Mouse (Mus musculus): Measurements from ENCODE around the gene Ino80e.
A peak's percentile ranks its signal among the peaks of the same experiment; 100 is the strongest.

Gene Ino80e

DNA sequence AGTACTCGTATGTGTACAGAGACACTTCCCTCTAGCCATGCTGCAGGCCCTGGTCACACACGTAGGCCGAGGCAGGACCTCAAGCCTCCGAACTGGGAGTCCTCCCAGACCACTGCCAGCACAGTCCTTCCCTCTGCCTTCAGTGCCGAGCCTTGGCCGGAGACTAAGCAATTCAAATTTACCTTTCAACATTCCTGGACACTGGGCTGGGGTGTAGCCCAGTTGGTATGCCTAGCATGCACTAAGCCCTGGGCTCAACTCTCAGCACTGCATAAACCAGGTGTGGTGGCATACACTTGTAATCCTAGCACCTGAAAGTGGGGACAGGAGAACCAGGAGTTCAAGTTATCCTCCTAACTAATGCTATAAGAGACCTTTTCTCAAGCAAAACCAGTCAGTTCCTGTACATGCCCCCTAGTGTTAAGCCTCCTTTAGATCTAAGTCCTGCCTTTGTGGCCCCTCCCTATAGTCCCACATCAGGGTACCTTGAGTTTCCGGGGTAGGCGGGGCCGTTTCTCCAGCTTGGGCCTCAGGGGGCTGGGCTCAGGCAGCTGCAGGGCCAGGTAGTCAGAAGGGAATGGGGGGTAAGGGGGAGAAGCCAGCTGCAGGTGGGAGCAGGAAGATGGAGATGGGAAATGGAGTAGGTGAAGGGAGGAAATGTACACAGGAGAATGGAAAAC, 5.3 kb downstream of the Ino80e start:
- no peak for DNase-seq (ENCODE audit: low spot score in 2 of 2)

DNA sequence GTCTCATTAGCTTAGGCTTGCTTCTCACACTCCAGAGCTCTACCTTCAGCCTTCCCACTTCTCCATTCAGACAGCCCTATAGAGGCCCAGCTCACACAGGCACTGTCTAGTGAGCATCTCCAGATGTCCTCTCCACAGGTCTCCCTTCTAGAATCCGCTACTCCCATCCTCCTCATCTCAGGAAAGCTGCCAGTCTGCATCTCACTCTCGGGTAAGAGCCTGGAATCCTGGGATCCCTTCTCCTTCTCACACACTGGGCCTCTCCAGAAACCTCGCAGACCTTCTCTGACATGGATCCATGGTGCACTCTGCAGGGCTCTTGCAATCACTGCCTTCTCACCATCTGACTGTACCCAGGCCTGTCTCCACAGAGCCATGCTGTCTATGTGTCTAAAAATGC, 6.5 kb downstream of the Ino80e start:
- DNase-seq (ENCODE audit: low spot score in 2 of 2), result no peak

DNA sequence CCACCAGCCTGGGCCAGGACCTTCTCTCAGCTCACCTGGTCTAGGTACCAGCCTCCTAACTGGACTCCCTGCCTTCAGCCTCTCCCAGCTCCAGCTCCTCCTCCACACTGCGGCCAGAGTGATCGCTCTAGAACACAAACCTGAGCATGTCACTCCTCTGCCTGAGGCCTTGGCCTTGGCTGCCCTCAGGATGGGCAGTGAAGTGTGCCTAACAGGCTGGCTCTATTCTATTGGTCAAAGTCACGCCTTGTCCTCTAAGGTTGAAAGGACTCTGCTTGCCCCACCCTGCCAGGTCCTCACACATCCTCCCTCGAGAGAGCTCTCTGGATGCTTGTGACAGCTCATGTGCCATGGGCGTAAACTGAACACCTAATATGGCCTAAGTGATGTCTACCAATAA, 8.7 kb downstream of the Ino80e start:
- no peak for DNase-seq (ENCODE audit: low spot score in 2 of 2)

GRCm38 (mm10) chr7:126851192-126851591, 11.0 kb downstream of the Ino80e start:
- DNase-seq (ENCODE audit: low spot score in 2 of 2), result no peak

- DNase-seq (ENCODE audit: low spot score in 2 of 2), result no peak
Observed at GRCm38 (mm10) chr7:126850161-126850560, 12.0 kb downstream of the Ino80e start.

DNA sequence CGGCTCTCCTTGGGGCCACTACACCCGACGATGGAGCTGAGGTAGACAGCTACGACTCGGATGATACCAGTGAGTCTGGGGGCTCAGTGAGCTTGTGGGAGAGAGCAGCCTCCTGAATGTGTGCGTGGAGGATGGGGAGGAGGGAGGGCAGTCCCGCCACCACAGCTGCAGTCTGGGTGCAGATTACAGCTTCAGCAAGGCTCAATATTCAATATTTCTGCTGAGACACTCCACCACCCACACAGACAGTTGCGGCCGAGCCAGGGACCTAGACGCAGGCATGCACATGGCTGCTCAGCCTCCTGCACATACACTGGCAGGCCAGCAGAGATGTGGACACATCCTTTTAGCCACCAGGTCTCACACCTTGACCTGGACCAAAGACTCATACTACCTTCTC, 13.4 kb downstream of the Ino80e start:
- peak in 1 of 2 experiments; percentile 72 for DNase-seq (ENCODE audit: low spot score in 2 of 2)

- DNase-seq (ENCODE audit: low spot score in 2 of 2), result no peak
Observed at GRCm38 (mm10) chr7:126847421-126848398, 14.5 kb downstream of the Ino80e start.

DNA sequence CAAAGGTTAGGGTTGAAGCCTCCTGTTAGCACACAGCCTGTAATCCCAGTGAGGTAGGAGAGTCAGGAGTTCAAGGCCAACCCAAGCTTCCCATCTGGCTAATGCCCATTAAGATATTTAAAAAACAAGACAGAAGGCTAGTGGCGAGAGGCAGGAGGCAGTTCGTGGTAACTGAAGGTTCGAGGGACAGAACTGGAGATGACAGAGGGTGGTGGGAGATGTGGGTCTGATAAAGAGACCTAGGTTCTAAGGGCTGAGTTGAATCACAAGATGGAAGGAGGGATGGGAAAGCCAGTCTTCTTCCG, 15.1 kb downstream of the Ino80e start, which contains the start of gene Doc2a:
TSS of gene Doc2a (plus strand) at position 301 of the 305 bp plus-strand sequence.
- DNase-seq (ENCODE audit: low spot score in 2 of 2), result no peak

DNA sequence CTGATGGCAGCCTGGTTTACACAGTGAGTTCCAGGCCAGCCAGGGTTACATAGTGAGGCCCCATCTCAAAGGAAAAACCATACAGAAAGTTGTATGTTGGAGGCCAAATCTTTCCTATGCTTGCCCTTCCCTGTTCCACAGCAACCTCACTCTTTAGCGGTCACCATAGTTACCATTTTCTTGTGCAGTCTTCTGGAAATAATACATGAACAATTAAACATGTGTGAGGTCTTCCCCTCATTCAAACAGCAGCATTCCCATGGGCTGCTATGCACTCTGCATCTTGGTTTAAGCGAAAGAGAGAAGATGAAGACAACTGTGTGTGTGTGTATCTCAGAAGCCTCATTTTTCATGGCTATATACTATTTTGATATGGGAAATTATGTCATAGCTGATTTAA, 16.7 kb downstream of the Ino80e start:
- DNase-seq (ENCODE audit: low spot score in 2 of 2), result no peak

- DNase-seq (ENCODE audit: low spot score in 2 of 2), result no peak
Observed at GRCm38 (mm10) chr7:126843276-126843675, 18.9 kb downstream of the Ino80e start.

DNA sequence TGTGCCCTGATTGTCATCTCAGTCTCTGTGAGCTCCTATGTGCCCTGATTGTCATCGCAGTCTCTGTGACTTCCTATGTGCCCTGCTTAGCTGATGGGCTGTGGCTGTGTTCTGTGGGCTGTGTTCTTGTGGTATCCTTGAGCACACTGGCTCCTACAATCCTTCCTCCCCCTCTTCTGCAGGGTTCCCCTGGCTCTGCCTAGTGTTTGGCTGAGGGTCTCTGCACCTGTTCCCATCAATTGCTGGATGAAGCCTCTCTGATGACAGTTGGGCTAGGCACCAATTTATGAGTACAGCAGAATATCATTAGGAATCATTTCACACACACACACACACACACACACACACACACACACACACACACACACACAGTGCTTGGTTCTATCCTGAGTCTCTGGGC, 28.9 kb downstream of the Ino80e start:
- no peak for DNase-seq (ENCODE audit: low spot score in 2 of 2)

GRCm38 (mm10) chr7:126832036-126832598, 30.1 kb downstream of the Ino80e start:
- DNase-seq (ENCODE audit: low spot score in 2 of 2), result peak in 1 of 2 experiments; percentile 83

DNA sequence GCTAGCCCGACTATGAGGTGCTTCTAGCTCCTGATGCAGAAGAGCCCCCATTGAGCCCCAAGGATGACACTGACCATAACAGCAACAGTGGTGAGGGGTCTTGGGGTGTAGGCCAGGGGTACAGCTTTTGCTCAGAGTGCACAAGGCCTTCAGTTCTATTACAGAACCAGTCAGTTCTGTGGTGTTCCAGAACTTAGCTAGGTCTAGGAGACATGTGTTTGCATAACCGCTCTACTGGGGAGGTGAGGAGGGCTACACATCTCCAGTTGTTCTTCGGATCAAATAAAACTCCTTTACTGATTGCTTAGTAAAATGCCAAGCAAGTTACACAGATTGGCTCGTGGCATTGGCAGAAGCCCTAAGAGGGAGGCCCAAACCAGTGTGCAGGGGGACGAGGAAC, 30.6 kb downstream of the Ino80e start, which contains the start of gene 4930451I11Rik:
TSS of gene 4930451I11Rik (minus strand) at position 101 of the 400 bp plus-strand sequence.
- DNase-seq (ENCODE audit: low spot score in 2 of 2), result no peak

DNA sequence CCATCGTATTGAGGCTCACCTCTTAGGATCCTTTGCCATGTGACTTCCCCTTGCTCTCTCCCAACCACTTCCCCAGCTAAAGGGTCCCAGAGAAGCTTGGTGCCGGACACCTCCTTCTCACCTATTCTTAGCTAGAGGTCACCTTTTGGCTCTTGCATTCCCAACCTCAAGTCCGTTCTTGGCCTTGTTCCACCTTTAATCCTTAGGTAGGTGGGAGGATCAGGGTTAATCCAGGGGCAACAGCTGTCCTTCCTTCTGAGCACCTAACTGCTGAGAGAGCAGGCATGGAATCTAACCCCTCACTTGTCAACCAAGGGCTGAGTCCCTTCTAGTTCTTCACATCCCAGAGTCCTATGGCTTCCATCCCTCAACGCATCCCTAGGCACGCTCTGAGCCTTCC, 36.2 kb downstream of the Ino80e start:
- no peak for DNase-seq (ENCODE audit: low spot score in 2 of 2)

GRCm38 (mm10) chr7:126825403-126825802, 36.8 kb downstream of the Ino80e start:
- DNase-seq (ENCODE audit: low spot score in 2 of 2), result no peak

GRCm38 (mm10) chr7:126823940-126824339, 38.2 kb downstream of the Ino80e start:
- no peak for DNase-seq (ENCODE audit: low spot score in 2 of 2)

DNA sequence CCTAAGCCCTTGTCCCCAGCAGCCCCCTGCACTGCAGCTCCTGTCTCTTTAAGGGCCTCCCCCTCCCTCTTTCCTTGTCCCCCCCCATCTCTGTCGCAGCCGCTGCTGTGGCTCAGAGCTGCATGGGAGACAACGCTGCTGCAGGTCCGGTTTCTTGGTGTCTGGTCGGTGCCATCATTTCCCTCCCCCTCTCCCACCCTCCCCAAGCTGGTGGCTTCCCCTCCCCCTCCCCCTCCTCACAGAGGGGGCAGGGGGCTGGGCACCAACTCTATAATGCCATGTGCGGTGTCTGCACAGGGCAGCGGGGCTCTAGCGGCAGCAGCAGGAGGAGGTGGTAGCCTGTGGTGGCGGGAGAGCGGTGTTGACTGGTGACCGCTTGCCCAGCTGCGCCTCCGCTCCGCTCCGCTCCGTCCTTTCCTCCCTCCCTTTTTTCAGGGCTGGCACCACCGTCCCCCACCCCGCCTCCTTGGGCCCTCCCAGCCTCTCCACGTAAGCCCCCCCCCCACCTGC, 38.9 kb downstream of the Ino80e start:
- DNase-seq (ENCODE audit: low spot score in 2 of 2), result peak in 1 of 2 experiments; percentile 38

GRCm38 (mm10) chr7:126822741-126823140, 39.4 kb downstream of the Ino80e start:
- no peak for DNase-seq (ENCODE audit: low spot score in 2 of 2)

- peak in 1 of 2 experiments; percentile 86 for DNase-seq (ENCODE audit: low spot score in 2 of 2)
Observed at GRCm38 (mm10) chr7:126821835-126822511, 40.2 kb downstream of the Ino80e start.

DNA sequence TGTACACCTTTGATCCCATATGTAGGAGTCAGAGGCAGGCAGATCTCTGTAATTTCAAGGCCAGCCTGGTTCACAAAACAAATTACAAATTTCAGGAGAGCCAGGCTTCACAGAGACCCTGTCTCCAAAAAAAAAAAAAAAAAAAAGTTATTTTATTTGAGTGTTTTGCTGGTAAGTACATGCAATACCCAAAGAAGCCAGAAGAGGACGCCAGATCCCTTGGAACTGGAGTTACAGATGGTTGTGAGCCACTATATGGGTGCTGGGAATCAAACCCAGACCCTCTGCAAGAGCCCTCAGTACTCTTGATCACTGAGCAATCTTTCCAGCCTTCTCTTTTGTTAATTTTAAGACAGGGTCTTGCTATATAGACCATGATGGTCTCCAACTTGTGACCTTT, 43.4 kb downstream of the Ino80e start:
- DNase-seq (ENCODE audit: low spot score in 2 of 2), result no peak

DNA sequence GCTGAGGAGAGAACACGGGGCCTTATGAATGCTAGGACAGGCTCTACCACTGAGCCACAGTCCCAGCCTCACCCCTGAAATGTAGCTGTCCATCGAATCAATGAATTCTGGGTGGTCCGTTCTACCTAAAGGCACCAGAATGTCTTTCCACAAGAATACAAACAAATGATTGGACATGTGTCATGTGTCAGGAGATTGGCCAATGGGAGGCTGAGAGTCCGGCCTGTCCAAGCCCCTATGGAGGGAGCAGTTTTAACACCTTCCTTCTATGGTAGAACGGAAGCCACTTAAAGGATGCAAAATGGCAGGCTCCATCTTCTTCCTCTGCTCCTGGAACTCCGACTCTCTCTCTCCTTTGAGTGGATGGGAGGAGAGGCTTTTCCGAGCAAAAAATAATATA, 44.6 kb downstream of the Ino80e start:
- DNase-seq (ENCODE audit: low spot score in 2 of 2), result no peak

- DNase-seq (ENCODE audit: low spot score in 2 of 2), result no peak
Observed at GRCm38 (mm10) chr7:126816494-126816893, 45.7 kb downstream of the Ino80e start.

Measured in left cerebral cortex, adult 9 months (tissue).